Mouse (Mus musculus) bone marrow, adult 2 months (tissue): ENCODE results near the gene Vwa8.

Experiments
- CTCF ChIP-seq: fragments of 200-500 bp; IDR thresholded peaks from 2 replicates; pipeline ENCODE4 v1.5.1; 2011; ENCODE audit warnings: low read length, control low read depth; ENCODE audit not compliant: control insufficient read depth, insufficient read depth
- POLR2A ChIP-seq: fragments of 200-500 bp; IDR thresholded peaks from 2 replicates; pipeline ENCODE4 v1.6.1; 2011; ENCODE audit warnings: low read depth, mild to moderate bottlenecking, control low read depth, low read length, borderline replicate concordance; ENCODE audit not compliant: control insufficient read depth

DNA sequence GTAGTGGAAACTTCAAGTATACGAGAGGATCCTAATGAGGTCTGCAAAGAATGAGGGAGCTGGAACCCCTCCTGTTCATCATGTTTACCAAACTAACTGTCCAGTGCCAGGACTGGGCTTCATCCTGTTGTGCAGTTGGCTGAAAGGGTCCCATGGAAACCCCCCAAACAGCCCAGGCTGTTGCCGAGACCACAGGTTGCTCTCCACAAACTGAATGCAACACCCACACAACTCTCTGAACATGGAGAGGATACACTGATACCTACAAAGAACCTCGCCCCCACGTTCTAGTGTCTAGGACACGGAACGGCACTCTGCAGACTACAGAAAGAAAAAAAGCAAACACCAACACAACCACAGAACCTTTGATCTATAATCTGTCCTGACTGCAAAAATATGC lies 387.4 kb downstream of the Vwa8 start:
- no peak for TF ChIP-seq POLR2A
- TF ChIP-seq CTCF: no peak
